Mouse (Mus musculus) intestine, embryonic 14.5 days (tissue): ENCODE results near the gene Impad1. TPM values are rescaled to one million over a fixed set of nuclear protein-coding genes. Genes with fewer than 3 reads are reported as not detected.

ENCODE experiments used
- ATAC-seq: fragments of 200-750 bp; cut with Nextera tagmentation; replicated peaks from 2 replicates; pipeline ENCODE4 v1.8.0; 2017; ENCODE audit warnings: low read depth, moderate number of reproducible peaks, moderate TSS enrichment, moderate library complexity; ENCODE audit not compliant: low FRiP score, low TSS enrichment
- DNase-seq: peaks from one replicate; pipeline ENCODE4 v3.0.0-alpha.2; 2018; ENCODE audit warnings: low spot score
- H3K27ac ChIP-seq: fragments of 300-500 bp; sonication (generic); 2 replicates; pipeline ENCODE4 v1.5.1; 2014; ENCODE audit warnings: low read depth, mild to moderate bottlenecking, control low read depth
- H3K27me3 ChIP-seq: fragments of 300-500 bp; sonication (generic); replicated peaks from 2 replicates; pipeline ENCODE4 v1.6.1; 2014; ENCODE audit warnings: low read length, control low read depth; ENCODE audit not compliant: control insufficient read depth, insufficient read depth
- H3K36me3 ChIP-seq: fragments of 300-500 bp; sonication (generic); 2 replicates; pipeline ENCODE4 v1.6.1; 2014; ENCODE audit warnings: low read length, control low read depth; ENCODE audit not compliant: control insufficient read depth, insufficient read depth
- H3K4me1 ChIP-seq: fragments of 300-500 bp; sonication (generic); replicated peaks from 2 replicates; pipeline ENCODE4 v1.6.1; 2014; ENCODE audit warnings: low read length, control low read depth, mixed read lengths; ENCODE audit not compliant: control insufficient read depth, insufficient read depth
- H3K4me2 ChIP-seq: fragments of 300-500 bp; sonication (generic); 2 replicates; pipeline ENCODE4 v1.6.1; 2014; ENCODE audit warnings: low read length
- H3K4me3 ChIP-seq: fragments of 300-500 bp; sonication (generic); 2 replicates; pipeline ENCODE4 v1.5.1; 2014; ENCODE audit warnings: low read depth, low read length, control low read depth, mixed read lengths
- H3K9ac ChIP-seq: fragments of 300-500 bp; sonication (generic); 2 replicates; pipeline ENCODE4 v1.6.1; 2014; ENCODE audit warnings: mild to moderate bottlenecking, low read length
- H3K9me3 ChIP-seq: fragments of 300-500 bp; sonication (generic); 2 replicates; pipeline ENCODE4 v1.6.1; 2016; ENCODE audit warnings: low read length, control low read depth; ENCODE audit not compliant: control insufficient read depth
- WGBS: fragments of 180-500 bp; shearing (Covaris S2); extraction: QIAGEN DNeasy Blood & Tissue Kit; methylation state at CpG from one replicate; pipeline ENCODE4 v1.1.7; 2014; 5-methylcytosine and 5-hydroxymethylcytosine counted together
- polyA plus RNA-seq: library from polyadenylated mRNA; unstranded; fragments of >200 nt; fragmentation: Nextera tagmentation; extraction: Ambion mirVana; gene quantifications from 2 replicates; pipeline ENCODE4 v1.2.1, GENCODE M21; 2014

Impad1 gene
- polyA plus RNA-seq = 54.5 and 56.5 TPM in 2 replicates

DNA sequence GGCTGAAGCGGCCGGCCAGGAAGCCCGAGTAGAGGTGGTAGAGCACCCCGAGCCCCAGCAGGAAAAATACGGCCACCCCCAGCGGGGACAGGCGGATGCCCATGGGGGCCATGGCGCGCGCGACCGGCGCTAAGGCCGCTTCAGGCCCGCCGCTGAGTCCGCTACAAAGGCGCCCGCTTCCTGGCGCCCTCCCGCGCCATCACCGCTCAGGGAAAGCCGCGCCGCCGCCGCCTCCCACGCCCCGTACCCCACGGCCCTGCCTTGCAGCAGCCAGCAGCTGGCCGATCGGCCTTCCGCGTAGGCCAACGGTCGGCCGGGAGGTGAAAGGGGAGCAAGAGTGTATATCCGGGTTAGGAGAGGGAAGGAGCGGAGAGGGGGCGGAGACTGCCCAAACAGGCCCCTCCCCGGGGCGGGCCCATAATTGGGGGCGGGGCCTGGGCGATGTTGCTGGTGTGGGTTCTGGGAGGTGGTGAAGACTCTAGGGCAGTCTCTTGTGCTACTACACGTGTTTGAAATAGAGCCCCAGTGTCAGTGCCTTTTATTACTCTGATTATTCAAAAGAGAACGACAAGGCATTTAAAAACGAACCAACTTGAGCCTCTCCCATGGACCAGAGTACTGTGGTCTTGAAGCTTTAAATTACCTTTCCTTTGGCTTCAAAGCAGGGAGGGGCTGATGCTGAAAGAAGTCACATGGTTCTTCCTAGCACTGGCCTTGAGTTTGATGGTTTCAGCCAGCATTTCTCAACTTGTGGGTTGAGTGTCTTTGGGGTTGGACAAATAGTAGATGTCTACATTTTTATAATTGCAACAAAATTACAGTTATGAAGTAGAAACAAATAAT lies at the start of gene Impad1:
Impad1 (minus strand) TSS at position 364 of the 843 bp plus-strand sequence.
- no peaks in the 10 kb centered on the region; the same call in 1 of the 2 replicates for H3K9me3 ChIP-seq
- peak; percentile 93 for DNase-seq
- 0 out of 2 replicates have a peak, but pooled peaks cover 7% of the 10 kb centered on the region for H3K36me3 ChIP-seq
- peak; percentile 96 for ATAC-seq
- peak within 1 kb of the TSS; percentile 92 for H3K4me3 ChIP-seq
- under 1% methylated on average over 47 of the region's 48 CpGs for WGBS
- peaks cover 11% of the 10 kb centered on the region for H3K4me1 ChIP-seq
- peak within 1 kb of the TSS; percentile 91 for H3K27ac ChIP-seq
- peak within 1 kb of the TSS; percentile 95 for H3K9ac ChIP-seq
- no peaks in the 10 kb centered on the region for H3K27me3 ChIP-seq
- peak within 1 kb of the TSS; percentile 75 for H3K4me2 ChIP-seq

DNA sequence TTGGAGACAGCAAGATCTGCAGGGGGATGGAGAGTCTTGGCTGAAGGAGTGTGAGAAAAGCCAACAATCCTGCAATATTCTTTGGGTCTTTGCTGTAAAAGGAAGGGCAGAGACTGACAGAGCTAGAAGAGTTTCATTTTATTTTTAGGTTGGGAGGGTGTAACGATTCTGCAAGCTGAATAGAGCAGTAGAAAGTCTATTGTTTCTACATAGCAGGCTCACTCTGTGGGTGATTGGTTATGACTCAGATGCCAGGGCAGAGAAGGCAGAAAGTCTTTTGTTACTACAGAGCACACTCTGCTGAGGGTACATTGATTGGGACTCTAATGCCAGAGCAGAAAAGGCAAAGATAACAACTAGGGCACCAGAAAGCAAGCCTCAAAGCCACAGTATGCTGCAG lies 47.0 kb upstream of the Impad1 start:
- Histone ChIP-seq H3K4me2 (no peak overlapping the region), H3K27me3 (no peaks in the 10 kb centered on the region), H3K4me1 (no peaks in the 10 kb centered on the region), H3K9me3 (no peaks in the 10 kb centered on the region), H3K27ac (no peak overlapping the region), H3K4me3 (no peak overlapping the region), H3K9ac (no peak overlapping the region), H3K36me3 (no peaks in the 10 kb centered on the region)
- WGBS = 78% methylated on average over 1 of the region's 1 CpGs
- DNase-seq (no peak), ATAC-seq (no peak)

DNA sequence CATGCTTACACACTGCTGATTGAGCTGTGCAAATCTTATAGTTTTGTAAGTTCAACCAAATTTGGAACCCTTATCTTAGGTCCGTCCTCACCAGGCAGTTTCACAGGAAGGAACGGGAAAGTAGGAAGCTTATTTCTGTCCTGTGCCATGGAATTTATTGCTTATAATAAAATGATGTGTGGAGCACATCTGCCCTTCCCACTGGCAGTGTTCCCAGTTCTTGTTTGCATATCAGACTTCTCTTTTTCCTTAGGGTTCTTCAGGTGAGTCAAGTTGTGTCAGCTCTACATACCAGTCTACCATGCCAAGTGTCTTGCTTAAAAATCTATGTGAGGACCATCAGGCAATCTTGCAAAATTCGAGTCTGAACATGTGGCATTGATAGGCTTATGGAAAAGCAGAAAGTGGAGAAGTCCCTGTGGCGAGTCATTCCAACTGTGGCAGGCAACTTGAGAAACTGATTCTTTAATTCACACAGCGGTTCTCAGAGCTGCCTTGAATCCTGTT lies 40.7 kb upstream of the Impad1 start:
- Histone ChIP-seq H3K4me1 (no peaks in the 10 kb centered on the region), H3K4me3 (no peak overlapping the region), H3K9ac (no peak overlapping the region), H3K4me2 (no peak overlapping the region), H3K27ac (no peak overlapping the region), H3K9me3 (no peaks in the 10 kb centered on the region), H3K36me3 (no peaks in the 10 kb centered on the region), H3K27me3 (no peaks in the 10 kb centered on the region)
- 57% methylated on average over 5 of the region's 5 CpGs for WGBS
- no peak for DNase-seq
- no peak for ATAC-seq

DNA sequence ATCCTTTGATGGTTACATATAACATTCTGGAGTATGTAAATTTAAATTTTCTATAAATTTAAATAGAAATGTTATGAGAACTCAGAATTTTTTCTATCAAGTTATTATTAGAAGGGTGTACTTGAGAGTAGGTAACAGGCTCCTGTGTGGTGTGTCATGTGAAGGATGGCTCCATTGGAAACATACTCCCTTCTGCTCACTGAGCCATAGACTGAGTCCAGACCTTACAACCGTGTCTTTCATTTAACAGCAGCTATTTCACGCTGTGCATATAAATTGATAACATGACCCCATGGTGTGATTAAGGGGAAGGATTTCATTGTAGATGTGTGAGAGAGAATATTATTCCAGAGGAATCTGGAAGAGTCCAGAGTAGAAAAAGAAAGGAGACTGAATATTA lies 35.0 kb upstream of the Impad1 start:
- H3K4me1 ChIP-seq = no peaks in the 10 kb centered on the region
- no peaks in the 10 kb centered on the region for H3K27me3 ChIP-seq
- H3K27ac ChIP-seq = no peak overlapping the region
- no peak overlapping the region for H3K9ac ChIP-seq
- H3K9me3 ChIP-seq = no peaks in the 10 kb centered on the region
- ATAC-seq (no peak), DNase-seq (no peak)
- H3K36me3 ChIP-seq = no peaks in the 10 kb centered on the region
- no peak overlapping the region for H3K4me3 ChIP-seq
- 73% methylated on average over 2 of the region's 2 CpGs for WGBS
- H3K4me2 ChIP-seq = no peak overlapping the region

DNA sequence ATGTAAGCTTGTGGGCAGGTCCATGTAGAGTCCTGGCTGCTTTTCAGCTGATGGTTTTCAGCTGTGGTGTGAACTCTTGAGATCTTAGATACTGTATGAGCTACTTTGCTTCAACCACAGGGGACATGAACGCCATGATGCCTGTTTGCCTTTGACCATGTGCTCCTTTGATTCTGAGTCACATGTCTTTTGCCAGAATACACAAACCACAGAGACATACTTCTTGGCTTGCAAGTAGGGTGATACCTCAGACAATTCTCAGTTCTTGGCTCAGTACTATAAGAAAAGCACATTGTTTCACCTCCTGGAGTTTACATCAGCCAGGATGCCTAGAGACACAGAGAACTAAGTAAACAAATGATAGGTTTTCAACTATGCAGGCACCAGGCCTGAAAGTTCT lies 29.0 kb upstream of the Impad1 start:
- WGBS = 85% methylated on average over 1 of the region's 1 CpGs
- Histone ChIP-seq H3K9ac (no peak overlapping the region), H3K4me2 (no peak overlapping the region), H3K9me3 (no peaks in the 10 kb centered on the region), H3K27me3 (no peaks in the 10 kb centered on the region), H3K4me1 (no peaks in the 10 kb centered on the region), H3K36me3 (no peaks in the 10 kb centered on the region), H3K27ac (no peak overlapping the region), H3K4me3 (no peak overlapping the region)
- ATAC-seq (no peak), DNase-seq (no peak)

DNA sequence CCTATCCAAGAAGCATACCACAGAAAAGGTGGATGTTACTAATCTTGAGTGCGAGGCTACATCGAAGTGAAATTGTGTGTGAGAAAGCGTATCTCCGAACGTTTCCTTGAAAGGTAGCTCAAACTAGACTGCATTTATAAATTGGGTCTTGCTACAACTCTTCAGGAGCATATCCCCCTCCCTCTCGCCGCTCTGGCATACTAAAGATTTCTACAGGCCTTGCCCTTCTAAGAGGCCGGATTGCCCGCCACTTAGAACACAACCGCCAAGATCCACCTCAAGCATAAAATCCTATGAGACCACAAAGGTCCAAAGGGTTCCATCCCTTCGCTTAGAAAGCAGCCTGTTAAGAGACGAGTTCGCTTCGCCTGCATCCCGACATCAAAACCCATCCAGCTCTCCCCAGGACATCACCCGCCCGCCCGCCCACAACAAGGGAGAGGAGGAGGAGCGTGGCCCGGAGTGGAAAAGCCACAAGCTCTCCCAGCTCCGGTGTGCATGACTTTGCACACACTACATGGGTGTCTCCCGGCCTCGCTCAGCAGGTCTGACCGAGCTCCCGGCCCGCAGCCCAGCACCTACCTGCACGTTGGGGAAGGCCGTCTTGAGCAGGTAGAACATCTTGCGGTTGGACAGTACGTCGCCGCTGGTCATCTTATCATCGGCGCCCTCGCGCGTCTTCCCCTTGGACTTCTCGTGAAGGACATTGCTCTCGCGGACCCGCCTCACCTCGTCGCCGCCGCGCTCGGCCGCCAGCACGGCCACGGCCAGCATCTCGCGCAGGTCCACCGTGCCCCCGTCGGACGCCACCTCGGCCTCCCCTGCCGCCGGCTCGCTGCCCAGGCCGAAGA lies 789 bp downstream of the Impad1 start:
- peak overlapping the region; percentile 95 for H3K9ac ChIP-seq
- H3K4me2 ChIP-seq = peak overlapping the region; percentile 75
- ATAC-seq (peak; percentile 65), DNase-seq (peak; percentile 88)
- H3K9me3 ChIP-seq = no peaks in the 10 kb centered on the region; the same call in 1 of the 2 replicates
- no peaks in the 10 kb centered on the region for H3K27me3 ChIP-seq
- 2% methylated on average over 60 of the region's 61 CpGs for WGBS
- H3K36me3 ChIP-seq = peaks cover 11% of the 10 kb centered on the region; the same call in 1 of the 2 replicates
- peak overlapping the region; percentile 91 for H3K27ac ChIP-seq
- H3K4me1 ChIP-seq = peaks cover 11% of the 10 kb centered on the region
- H3K4me3 ChIP-seq = peak overlapping the region; percentile 92

DNA sequence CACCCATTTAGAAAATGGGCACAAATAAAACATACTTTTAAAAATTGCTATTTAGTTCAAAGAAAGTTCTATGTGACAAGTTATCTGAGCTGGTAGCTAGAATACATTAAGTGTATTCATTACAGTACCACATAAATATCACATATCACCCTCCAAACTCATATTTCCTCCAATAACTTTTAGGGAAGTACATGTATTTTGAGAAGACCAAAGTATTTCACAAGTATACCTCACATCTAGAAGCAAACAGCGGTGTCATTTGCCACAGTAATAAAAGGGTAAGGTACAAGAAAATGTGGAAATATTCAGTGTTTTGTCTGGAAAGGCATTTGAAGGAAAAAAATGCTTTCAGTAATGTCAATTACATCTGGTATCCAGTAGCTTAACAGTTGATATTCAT lies 2.0 kb downstream of the Impad1 start:
- peak overlapping the region; percentile 95 for H3K9ac ChIP-seq
- H3K4me2 ChIP-seq = peak overlapping the region; percentile 75
- H3K36me3 ChIP-seq = peaks cover 13% of the 10 kb centered on the region; the same call in 1 of the 2 replicates
- no peak overlapping the region for H3K27ac ChIP-seq
- 89% methylated on average over 1 of the region's 1 CpGs for WGBS
- H3K4me1 ChIP-seq = peaks cover 11% of the 10 kb centered on the region
- H3K27me3 ChIP-seq = no peaks in the 10 kb centered on the region
- ATAC-seq (no peak), DNase-seq (no peak)
- no peaks in the 10 kb centered on the region; the same call in 1 of the 2 replicates for H3K9me3 ChIP-seq
- H3K4me3 ChIP-seq = peak overlapping the region; percentile 92

DNA sequence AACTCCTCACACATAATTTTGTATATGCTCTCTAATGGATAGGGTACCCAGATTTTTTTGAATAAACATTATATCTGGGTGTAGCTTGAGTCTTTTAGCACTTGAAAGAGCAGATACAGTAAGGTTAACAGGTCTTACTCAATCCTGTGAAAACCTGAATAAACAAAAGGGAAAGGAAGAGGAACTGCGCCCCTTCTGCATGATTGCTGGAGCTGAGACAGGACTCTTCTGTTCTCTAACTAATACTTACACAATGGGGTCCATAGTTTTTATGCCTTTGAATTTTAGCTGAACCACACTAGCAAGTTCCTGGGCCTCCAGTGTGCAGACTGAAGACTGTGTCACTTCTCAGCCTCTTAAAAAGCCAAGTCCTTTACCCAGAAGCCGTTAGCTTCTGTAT lies 8.0 kb downstream of the Impad1 start:
- Histone ChIP-seq H3K9me3 (peaks cover 10% of the 10 kb centered on the region; the same call in 1 of the 2 replicates), H3K36me3 (peaks cover 19% of the 10 kb centered on the region; the same call in 1 of the 2 replicates), H3K27me3 (no peaks in the 10 kb centered on the region), H3K4me2 (no peak overlapping the region), H3K4me1 (0 out of 2 replicates have a peak, but pooled peaks cover 3% of the 10 kb centered on the region), H3K27ac (no peak overlapping the region), H3K9ac (no peak overlapping the region), H3K4me3 (no peak overlapping the region)
- WGBS = 83% methylated on average over 2 of the region's 2 CpGs
- DNase-seq (no peak), ATAC-seq (no peak)
